Mouse (Mus musculus) ES-Bruce4 (cell line): ENCODE data around the gene Zfyve16.

Experiments used
- CTCF ChIP-seq: IDR thresholded peaks from one replicate; pipeline ENCODE4 v1.8.1; 2011; ENCODE audit warnings: low read depth, low read length
- EP300 ChIP-seq: IDR thresholded peaks from 2 replicates; pipeline ENCODE4 v1.6.1; 2011; ENCODE audit warnings: low read depth, low read length; ENCODE audit not compliant: insufficient read depth
- POLR2A ChIP-seq: IDR thresholded peaks from one replicate; pipeline ENCODE4 v1.8.1; 2011; ENCODE audit warnings: low read length; ENCODE audit not compliant: insufficient read depth

GRCm38 (mm10) chr13:92557229-92557628 is 26.6 kb upstream of the Zfyve16 start:
- TF ChIP-seq CTCF (no peak), POLR2A (no peak), EP300 (no peak)
